Mouse (Mus musculus): ENCODE results near the gene Mettl17. TPM values are rescaled to one million over a fixed set of nuclear protein-coding genes. Genes with fewer than 3 reads are reported as not detected.
"Not testable (repeated sequence)": the region's sequence is repeated elsewhere in the genome, so short reads cannot be mapped to it uniquely, and the experiment has no call there.

The Mettl17 gene
- 85.2 and 85.6 TPM in 2 replicates for polyA plus RNA-seq (2014; fragmentation: Nextera tagmentation; extraction: Ambion mirVana)

GRCm38 (mm10) chr14:51884598-51885331 is at the start of gene Mettl17:
Mettl17 (plus strand) TSS chr14:51884842.
- Histone ChIP-seq H3K9ac (replicated peaks; ENCODE audit: low read length) (peak within 1 kb of the TSS; percentile 76), H3K4me1 (ENCODE audit: control insufficient read depth, insufficient read depth, low read length) (peaks cover 12% of the 10 kb centered on the region), H3K27me3 (ENCODE audit: control insufficient read depth, insufficient read depth, low read length) (no peaks in the 10 kb centered on the region), H3K4me2 (ENCODE audit: low read length) (peak within 1 kb of the TSS; percentile 83), H3K27ac (replicated peaks; ENCODE audit: low read depth, low read length) (peak within 1 kb of the TSS; percentile 81), H3K9me3 (ENCODE audit: control insufficient read depth, low read length) (no peaks in the 10 kb centered on the region), H3K4me3 (replicated peaks; ENCODE audit: low read depth, low read length) (peak within 1 kb of the TSS; percentile 77), H3K36me3 (ENCODE audit: control insufficient read depth, insufficient read depth, low read length) (peaks cover 32% of the 10 kb centered on the region)
- ATAC-seq (ENCODE audit: low FRiP score, low TSS enrichment) (peak; percentile 97), DNase-seq (peak; percentile 98)
- under 1% methylated on average over 43 of the region's 43 CpGs for WGBS

- H3K27me3 ChIP-seq (ENCODE audit: control insufficient read depth, insufficient read depth, low read length); H3K4me1 ChIP-seq (ENCODE audit: control insufficient read depth, insufficient read depth, low read length); ATAC-seq (ENCODE audit: low FRiP score, low TSS enrichment); H3K9me3 ChIP-seq (ENCODE audit: control insufficient read depth, low read length); H3K4me3 ChIP-seq (replicated peaks; ENCODE audit: low read depth, low read length); H3K36me3 ChIP-seq (ENCODE audit: control insufficient read depth, insufficient read depth, low read length); H3K4me2 ChIP-seq (ENCODE audit: low read length); H3K27ac ChIP-seq (replicated peaks; ENCODE audit: low read depth, low read length); H3K9ac ChIP-seq (replicated peaks; ENCODE audit: low read length): not testable (repeated sequence)
- 29% methylated on average over 2 of the region's 2 CpGs for WGBS
- peak; percentile 2 for DNase-seq
These were observed 46.2 kb upstream of the Mettl17 start for GRCm38 (mm10) chr14:51838480-51838879.

GRCm38 (mm10) chr14:51842250-51842649 is 42.4 kb upstream of the Mettl17 start:
- Histone ChIP-seq H3K27me3 (ENCODE audit: control insufficient read depth, insufficient read depth, low read length) (no peaks in the 10 kb centered on the region), H3K4me2 (ENCODE audit: low read length) (no peak overlapping the region), H3K4me1 (ENCODE audit: control insufficient read depth, insufficient read depth, low read length) (no peaks in the 10 kb centered on the region), H3K27ac (replicated peaks; ENCODE audit: low read depth, low read length) (no peak overlapping the region), H3K36me3 (ENCODE audit: control insufficient read depth, insufficient read depth, low read length) (no peaks in the 10 kb centered on the region), H3K9me3 (ENCODE audit: control insufficient read depth, low read length) (no peaks in the 10 kb centered on the region), H3K4me3 (replicated peaks; ENCODE audit: low read depth, low read length) (no peak overlapping the region), H3K9ac (replicated peaks; ENCODE audit: low read length) (no peak overlapping the region)
- ATAC-seq (ENCODE audit: low FRiP score, low TSS enrichment) = no peak
- 53% methylated on average over 1 of the region's 1 CpGs for WGBS
- DNase-seq = peak; percentile 9

- Histone ChIP-seq H3K9me3 (ENCODE audit: control insufficient read depth, low read length) (no peaks in the 10 kb centered on the region), H3K4me1 (ENCODE audit: control insufficient read depth, insufficient read depth, low read length) (no peaks in the 10 kb centered on the region), H3K4me3 (replicated peaks; ENCODE audit: low read depth, low read length) (no peak overlapping the region), H3K4me2 (ENCODE audit: low read length) (no peak overlapping the region), H3K9ac (replicated peaks; ENCODE audit: low read length) (no peak overlapping the region), H3K36me3 (ENCODE audit: control insufficient read depth, insufficient read depth, low read length) (no peaks in the 10 kb centered on the region), H3K27me3 (ENCODE audit: control insufficient read depth, insufficient read depth, low read length) (no peaks in the 10 kb centered on the region), H3K27ac (replicated peaks; ENCODE audit: low read depth, low read length) (no peak overlapping the region)
- ATAC-seq (ENCODE audit: low FRiP score, low TSS enrichment) (no peak), DNase-seq (no peak)
- WGBS = 97% methylated on average over 2 of the region's 2 CpGs
These were observed 41.9 kb upstream of the Mettl17 start for GRCm38 (mm10) chr14:51842781-51843180.

GRCm38 (mm10) chr14:51843882-51844281 is 40.8 kb upstream of the Mettl17 start:
- H3K9ac ChIP-seq (replicated peaks; ENCODE audit: low read length) = no peak overlapping the region
- no peak for ATAC-seq (ENCODE audit: low FRiP score, low TSS enrichment)

GRCm38 (mm10) chr14:51846566-51846965 is 38.1 kb upstream of the Mettl17 start:
- no peak overlapping the region for H3K9ac ChIP-seq (replicated peaks; ENCODE audit: low read length)
- no peaks in the 10 kb centered on the region for H3K9me3 ChIP-seq (ENCODE audit: control insufficient read depth, low read length)
- H3K4me2 ChIP-seq (ENCODE audit: low read length) = no peak overlapping the region
- 62% methylated on average over 3 of the region's 3 CpGs for WGBS
- H3K27ac ChIP-seq (replicated peaks; ENCODE audit: low read depth, low read length) = no peak overlapping the region
- H3K27me3 ChIP-seq (ENCODE audit: control insufficient read depth, insufficient read depth, low read length) = no peaks in the 10 kb centered on the region
- ATAC-seq (ENCODE audit: low FRiP score, low TSS enrichment) (no peak), DNase-seq (no peak)
- H3K4me1 ChIP-seq (ENCODE audit: control insufficient read depth, insufficient read depth, low read length) = no peaks in the 10 kb centered on the region
- no peaks in the 10 kb centered on the region for H3K36me3 ChIP-seq (ENCODE audit: control insufficient read depth, insufficient read depth, low read length)
- H3K4me3 ChIP-seq (replicated peaks; ENCODE audit: low read depth, low read length) = no peak overlapping the region

More at GRCm38 (mm10) chr14:51843882-51844281, 40.8 kb upstream of the Mettl17 start:
- Histone ChIP-seq H3K4me1 (ENCODE audit: control insufficient read depth, insufficient read depth, low read length) (no peaks in the 10 kb centered on the region), H3K9me3 (ENCODE audit: control insufficient read depth, low read length) (no peaks in the 10 kb centered on the region), H3K4me2 (ENCODE audit: low read length) (no peak overlapping the region), H3K27ac (replicated peaks; ENCODE audit: low read depth, low read length) (no peak overlapping the region), H3K4me3 (replicated peaks; ENCODE audit: low read depth, low read length) (no peak overlapping the region), H3K36me3 (ENCODE audit: control insufficient read depth, insufficient read depth, low read length) (no peaks in the 10 kb centered on the region), H3K27me3 (ENCODE audit: control insufficient read depth, insufficient read depth, low read length) (no peaks in the 10 kb centered on the region)
- DNase-seq = no peak

GRCm38 (mm10) chr14:51851006-51851405 is 33.6 kb upstream of the Mettl17 start:
- ATAC-seq (ENCODE audit: low FRiP score, low TSS enrichment) = not testable (repeated sequence)

GRCm38 (mm10) chr14:51853399-51853798 is 31.2 kb upstream of the Mettl17 start, which contains the start of gene Ear6:
Ear6 (plus strand) TSS chr14:51853699.
- Histone ChIP-seq H3K27me3 (ENCODE audit: control insufficient read depth, insufficient read depth, low read length) (no peaks in the 10 kb centered on the region), H3K4me2 (ENCODE audit: low read length) (no peak within 1 kb of the TSS), H3K9me3 (ENCODE audit: control insufficient read depth, low read length) (no peaks in the 10 kb centered on the region), H3K36me3 (ENCODE audit: control insufficient read depth, insufficient read depth, low read length) (no peaks in the 10 kb centered on the region), H3K4me3 (replicated peaks; ENCODE audit: low read depth, low read length) (no peak within 1 kb of the TSS), H3K27ac (replicated peaks; ENCODE audit: low read depth, low read length) (no peak within 1 kb of the TSS), H3K9ac (replicated peaks; ENCODE audit: low read length) (no peak within 1 kb of the TSS), H3K4me1 (ENCODE audit: control insufficient read depth, insufficient read depth, low read length) (no peaks in the 10 kb centered on the region)
- DNase-seq (no peak), ATAC-seq (ENCODE audit: low FRiP score, low TSS enrichment) (no peak)

More at GRCm38 (mm10) chr14:51851006-51851405, 33.6 kb upstream of the Mettl17 start:
- H3K36me3 ChIP-seq (ENCODE audit: control insufficient read depth, insufficient read depth, low read length); H3K27ac ChIP-seq (replicated peaks; ENCODE audit: low read depth, low read length); H3K27me3 ChIP-seq (ENCODE audit: control insufficient read depth, insufficient read depth, low read length); H3K9me3 ChIP-seq (ENCODE audit: control insufficient read depth, low read length); H3K4me1 ChIP-seq (ENCODE audit: control insufficient read depth, insufficient read depth, low read length); H3K9ac ChIP-seq (replicated peaks; ENCODE audit: low read length); H3K4me2 ChIP-seq (ENCODE audit: low read length); H3K4me3 ChIP-seq (replicated peaks; ENCODE audit: low read depth, low read length): not testable (repeated sequence)
- DNase-seq = peak; percentile 46
- 48% methylated on average over 3 of the region's 3 CpGs for WGBS

- not testable (repeated sequence) for DNase-seq; ATAC-seq (ENCODE audit: low FRiP score, low TSS enrichment); H3K27ac ChIP-seq (replicated peaks; ENCODE audit: low read depth, low read length); H3K27me3 ChIP-seq (ENCODE audit: control insufficient read depth, insufficient read depth, low read length); H3K4me3 ChIP-seq (replicated peaks; ENCODE audit: low read depth, low read length); H3K4me1 ChIP-seq (ENCODE audit: control insufficient read depth, insufficient read depth, low read length); H3K36me3 ChIP-seq (ENCODE audit: control insufficient read depth, insufficient read depth, low read length); H3K4me2 ChIP-seq (ENCODE audit: low read length); H3K9ac ChIP-seq (replicated peaks; ENCODE audit: low read length); H3K9me3 ChIP-seq (ENCODE audit: control insufficient read depth, low read length)
- WGBS = 88% methylated on average over 7 of the region's 7 CpGs
These were observed 29.4 kb upstream of the Mettl17 start for GRCm38 (mm10) chr14:51855280-51855679.

All from midbrain, embryonic 14.5 days (tissue).